Mouse (Mus musculus) lung, postnatal 0 days (tissue): ENCODE measurements around the gene Mlc1. TPM values are rescaled to one million over a fixed set of nuclear protein-coding genes. Genes with fewer than 3 reads are reported as not detected.

Experiments
- ATAC-seq: fragments of 200-750 bp; cut with Nextera tagmentation; 2 replicates; pipeline ENCODE4 v1.8.0; 2017; ENCODE audit warnings: moderate library complexity
- DNase-seq: peaks from one replicate; pipeline ENCODE4 v3.0.0-alpha.2; 2016; ENCODE audit warnings: low spot score
- H3K27ac ChIP-seq: fragments of 300-500 bp; sonication (generic); 2 replicates; pipeline ENCODE4 v1.5.1; 2014; ENCODE audit warnings: antibody characterized with exemption, mild to moderate bottlenecking, low read length, mixed read lengths
- H3K27me3 ChIP-seq: fragments of 300-500 bp; sonication (generic); replicated peaks from 2 replicates; pipeline ENCODE4 v1.6.1; 2014; ENCODE audit warnings: low read length, mixed read lengths; ENCODE audit not compliant: insufficient read depth
- H3K36me3 ChIP-seq: fragments of 300-500 bp; sonication (generic); 2 replicates; pipeline ENCODE4 v1.6.1; 2014; ENCODE audit warnings: low read length, mixed read lengths; ENCODE audit not compliant: insufficient read depth
- H3K4me1 ChIP-seq: fragments of 300-500 bp; sonication (generic); 2 replicates; pipeline ENCODE4 v1.6.1; 2014; ENCODE audit warnings: antibody characterized with exemption, low read depth, low read length, mixed read lengths; ENCODE audit not compliant: insufficient read depth
- H3K4me2 ChIP-seq: fragments of 300-500 bp; sonication (generic); replicated peaks from 2 replicates; pipeline ENCODE4 v1.6.1; 2014; ENCODE audit warnings: low read depth, mild to moderate bottlenecking, low read length, moderate library complexity, mixed read lengths
- H3K4me3 ChIP-seq: fragments of 300-500 bp; sonication (generic); 2 replicates; pipeline ENCODE4 v1.5.1; 2014; ENCODE audit warnings: low read depth, low read length
- H3K9ac ChIP-seq: fragments of 300-500 bp; sonication (generic); replicated peaks from 2 replicates; pipeline ENCODE4 v1.6.1; 2014; ENCODE audit warnings: low read depth, mild to moderate bottlenecking
- H3K9me3 ChIP-seq: fragments of 300-500 bp; sonication (generic); 2 replicates; pipeline ENCODE4 v1.6.1; 2016; ENCODE audit warnings: low read length, mixed read lengths
- CTCF ChIP-seq: IDR thresholded peaks from 2 replicates; pipeline ENCODE4 v1.5.1; 2016; ENCODE audit warnings: antibody characterized with exemption, mild to moderate bottlenecking
- EP300 ChIP-seq: IDR thresholded peaks from 2 replicates; pipeline ENCODE4 v1.6.1; 2016; ENCODE audit warnings: antibody characterized with exemption, mild to moderate bottlenecking, control low read depth
- WGBS: fragments of 180-500 bp; shearing (Covaris S2); extraction: QIAGEN DNeasy Blood & Tissue Kit; methylation state at CpG from one replicate; pipeline ENCODE4 v1.1.7; 2014; 5-methylcytosine and 5-hydroxymethylcytosine counted together
- polyA plus RNA-seq: library from polyadenylated mRNA; unstranded; fragments of >200 nt; fragmentation: Nextera tagmentation; extraction: Ambion mirVana; gene quantifications from 2 replicates; pipeline ENCODE4 v1.2.1, GENCODE M21; 2015

Gene Mlc1
- polyA plus RNA-seq, 1 experiment from 2014 or later = 21.5 TPM

DNA sequence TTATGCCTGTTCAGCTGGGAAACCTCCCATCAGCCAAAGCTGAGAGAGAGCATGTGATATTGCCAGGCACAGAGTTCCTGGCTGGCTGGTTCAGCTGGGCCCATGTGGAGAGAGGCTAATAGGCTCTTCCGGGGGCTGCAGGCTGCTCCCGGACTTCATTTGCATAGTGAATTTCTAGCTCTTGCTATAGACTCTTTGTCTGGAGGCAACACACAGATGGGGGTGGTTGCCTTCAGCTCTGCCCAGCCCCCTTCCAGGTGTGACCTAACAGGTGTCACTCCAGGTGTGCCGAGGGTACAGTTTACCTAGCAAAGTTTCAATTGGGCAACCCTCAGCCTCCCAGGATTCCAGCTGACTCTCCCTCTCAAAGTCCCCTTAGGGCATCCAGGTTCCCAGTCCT, 62.4 kb downstream of the Mlc1 start:
- ATAC-seq (no peak), DNase-seq (no peak)
- no peak for TF ChIP-seq CTCF
- no peak for TF ChIP-seq EP300
- Histone ChIP-seq H3K9me3 (no peaks in the 10 kb centered on the region), H3K27me3 (no peaks in the 10 kb centered on the region), H3K4me3 (no peak overlapping the region), H3K27ac (no peak overlapping the region), H3K9ac (no peak overlapping the region), H3K36me3 (no peaks in the 10 kb centered on the region), H3K4me1 (no peaks in the 10 kb centered on the region), H3K4me2 (no peak overlapping the region)
- WGBS = 39% methylated on average over 3 of the region's 3 CpGs

DNA sequence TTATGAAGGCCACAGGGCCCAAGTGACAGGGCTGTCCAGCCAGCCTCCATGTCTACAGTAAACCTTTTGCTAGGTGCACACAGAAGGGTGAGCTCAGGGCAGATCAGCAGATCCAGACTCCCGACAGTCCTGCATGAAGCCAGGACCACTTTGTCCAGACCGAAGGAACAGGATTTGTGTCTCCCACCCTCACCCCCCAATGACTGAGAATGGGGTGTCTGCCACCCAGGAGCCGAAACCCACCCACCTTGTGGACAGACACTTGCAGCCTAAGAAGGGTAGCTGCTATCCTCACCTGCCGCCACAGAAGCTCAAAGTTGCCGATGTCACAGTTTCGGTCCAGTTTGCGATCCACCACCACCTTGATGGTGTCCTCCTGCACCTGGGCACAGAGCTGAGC, 63.8 kb downstream of the Mlc1 start:
- Histone ChIP-seq H3K27me3 (no peaks in the 10 kb centered on the region), H3K4me1 (no peaks in the 10 kb centered on the region), H3K36me3 (no peaks in the 10 kb centered on the region), H3K27ac (no peak overlapping the region), H3K4me2 (no peak overlapping the region), H3K9ac (no peak overlapping the region), H3K4me3 (no peak overlapping the region), H3K9me3 (no peaks in the 10 kb centered on the region)
- no peak for TF ChIP-seq CTCF
- no peak for TF ChIP-seq EP300
- ATAC-seq (no peak), DNase-seq (no peak)
- WGBS = 90% methylated on average over 7 of the region's 7 CpGs

GRCm38 (mm10) chr15:88906347-88906746, 72.5 kb downstream of the Mlc1 start:
- no peak for TF ChIP-seq EP300
- no peak for TF ChIP-seq CTCF
- 65% methylated on average over 4 of the region's 4 CpGs for WGBS
- H3K27me3 ChIP-seq = no peaks in the 10 kb centered on the region
- H3K9ac ChIP-seq = no peak overlapping the region
- no peak for DNase-seq
- H3K27ac ChIP-seq = no peak overlapping the region
- no peak overlapping the region for H3K4me2 ChIP-seq
- H3K4me3 ChIP-seq = no peak overlapping the region
- H3K9me3 ChIP-seq = no peaks in the 10 kb centered on the region
- H3K4me1 ChIP-seq = no peaks in the 10 kb centered on the region
- ATAC-seq = no peak
- no peaks in the 10 kb centered on the region for H3K36me3 ChIP-seq

Other genes with a start within 250 kb of the Mlc1 start
- gene Brd1, start 244.8 kb downstream of the Mlc1 start, polyA plus RNA-seq = 17.1 and 18.1 TPM in 2 replicates
- gene Zbed4, start 227.3 kb downstream of the Mlc1 start, polyA plus RNA-seq = 4.7 and 4.8 TPM in 2 replicates
- 7.2 and 7.9 TPM in 2 replicates for gene Alg12, start 159.7 kb downstream of the Mlc1 start, polyA plus RNA-seq
- gene Creld2, start 159.4 kb downstream of the Mlc1 start, polyA plus RNA-seq = 62.6 and 76.5 TPM in 2 replicates
- 66.0 and 69.6 TPM in 2 replicates for gene Pim3, start 116.8 kb downstream of the Mlc1 start, polyA plus RNA-seq
- 0.06 and 0.07 TPM in 2 replicates for gene Ttll8, start 24.6 kb downstream of the Mlc1 start, polyA plus RNA-seq
- gene Mov10l1, start 3.9 kb upstream of the Mlc1 start, polyA plus RNA-seq = 0.42 and 0.88 TPM in 2 replicates
- 0.11 and 0.18 TPM in 2 replicates for gene Panx2, start 80.7 kb upstream of the Mlc1 start, polyA plus RNA-seq
- gene Trabd, start 96.1 kb upstream of the Mlc1 start, polyA plus RNA-seq = 41.8 and 43.4 TPM in 2 replicates
- gene Selenoo, start 110.1 kb upstream of the Mlc1 start, polyA plus RNA-seq = 13.9 and 16.0 TPM in 2 replicates
- gene Tubgcp6, start 144.1 kb upstream of the Mlc1 start, polyA plus RNA-seq = 5.6 and 6.2 TPM in 2 replicates
- 14.8 and 15.1 TPM in 2 replicates for gene Hdac10, start 149.7 kb upstream of the Mlc1 start, polyA plus RNA-seq
- 13.0 and 14.4 TPM in 2 replicates for gene Mapk12, start 161.7 kb upstream of the Mlc1 start, polyA plus RNA-seq
- 7.4 and 8.5 TPM in 2 replicates for gene Mapk11, start 170.6 kb upstream of the Mlc1 start, polyA plus RNA-seq
- gene Plxnb2, start 201.8 kb upstream of the Mlc1 start, polyA plus RNA-seq = 73.1 and 104 TPM in 2 replicates
- gene Dennd6b, start 217.5 kb upstream of the Mlc1 start, polyA plus RNA-seq = 4.4 and 5.0 TPM in 2 replicates
- 22.7 and 24.1 TPM in 2 replicates for gene Ppp6r2, start 232.5 kb upstream of the Mlc1 start, polyA plus RNA-seq